Comparison of ENCODE assay signal across 10 mouse cellular contexts in the genomic region with DNA sequence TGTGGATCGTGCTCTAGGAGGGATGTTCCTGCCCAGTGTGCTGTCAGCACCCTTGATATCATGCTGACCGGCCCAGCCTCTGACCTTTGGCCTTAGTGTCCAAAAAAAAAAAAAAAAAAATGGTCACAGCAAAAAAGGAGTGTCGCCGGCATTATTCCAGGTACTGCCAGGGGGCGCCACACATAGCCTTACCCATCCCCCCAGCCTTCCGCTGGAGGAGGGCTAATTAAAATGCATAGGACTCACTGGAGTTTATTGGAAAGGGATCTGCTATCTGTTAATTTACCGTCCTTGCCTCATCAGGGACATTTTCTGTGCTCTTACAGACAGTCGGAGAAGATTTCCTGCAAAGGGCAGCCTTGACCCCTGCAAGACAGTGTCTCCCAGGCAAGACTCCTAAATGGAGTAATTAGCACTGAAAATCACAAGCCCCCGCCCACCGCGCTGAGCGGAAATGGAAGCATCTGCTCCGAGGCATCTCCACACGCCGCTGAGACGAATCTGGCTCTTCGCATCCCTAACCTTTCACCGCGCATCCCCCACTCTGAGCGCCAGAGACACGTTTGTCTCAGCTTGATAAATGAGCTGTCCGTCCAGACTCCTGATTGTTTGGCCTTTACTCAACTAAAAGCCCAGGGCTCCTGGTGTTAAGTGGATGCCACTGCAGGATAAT. TPM values are rescaled to one million over a fixed set of nuclear protein-coding genes. Genes with fewer than 3 reads are reported as not detected.
DNase-seq lines count a peak whose midpoint lies in the region; ATAC-seq and TF ChIP-seq lines count a peak whose summit lies in the region.
"Had no signal": no experiment of that assay in that cellular context is flagged by ENCODE, and none has a peak within 500 bp of the region (broad histone marks: within the 10 kb centered on the region; RNA-seq: fewer than 3 reads in every experiment).

No protein-coding gene starts in this region.

- H3K36me3 ChIP-seq in kidney, postnatal 0 days (ENCODE audit: insufficient read depth, low read length), result no peaks in the 10 kb centered on the region
- H3K36me3 ChIP-seq in kidney, adult 2 months (ENCODE audit: control insufficient read depth, insufficient read depth, low read length), result no peaks in the 10 kb centered on the region
- no peaks in the 10 kb centered on the region for H3K36me3 ChIP-seq in forebrain, embryonic 14.5 days (ENCODE audit: control insufficient read depth, insufficient read depth, low read length)
- H3K36me3 ChIP-seq in neural tube, embryonic 12.5 days, result no peaks in the 10 kb centered on the region

- no peak overlapping the region for H3K4me3 ChIP-seq in kidney, postnatal 0 days (replicated peaks; ENCODE audit: low read depth, low read length)
- H3K4me3 ChIP-seq in kidney, adult 2 months (ENCODE audit: insufficient read depth, low read depth, low read length), result no peak overlapping the region
- H3K4me3 ChIP-seq in forebrain, embryonic 14.5 days (ENCODE audit: low read depth, low read length), result no peak overlapping the region
- no peak overlapping the region for H3K4me3 ChIP-seq in neural tube, embryonic 12.5 days

- H3K9me3 ChIP-seq in kidney, postnatal 0 days (replicated peaks; ENCODE audit: low read length), result no peaks in the 10 kb centered on the region
- no peaks in the 10 kb centered on the region for H3K9me3 ChIP-seq in forebrain, embryonic 14.5 days (replicated peaks; ENCODE audit: control insufficient read depth, low read length)
- no peaks in the 10 kb centered on the region for H3K9me3 ChIP-seq in neural tube, embryonic 12.5 days

- H3K4me2 ChIP-seq in kidney, postnatal 0 days (ENCODE audit: low read length), result no peak overlapping the region
- peak overlapping the region; percentile 40 for H3K4me2 ChIP-seq in forebrain, embryonic 14.5 days (ENCODE audit: low read length)
- H3K4me2 ChIP-seq in neural tube, embryonic 12.5 days (replicated peaks), result peak overlapping the region; percentile 53

- 6% methylated on average over 22 of the region's 22 CpGs for WGBS in kidney, postnatal 0 days
- 5% methylated on average over 22 of the region's 22 CpGs for WGBS in kidney, adult 2 months
- WGBS in forebrain, embryonic 14.5 days, result 9% methylated on average over 22 of the region's 22 CpGs
- 7% methylated on average over 22 of the region's 22 CpGs for WGBS in neural tube, embryonic 12.5 days

- TF ChIP-seq CTCF in kidney, postnatal 0 days (IDR thresholded peaks at IDR 0.05; ENCODE audit: low read depth), result peak; percentile 19; the same call in 1 of the 2 replicates
- no peak for TF ChIP-seq CTCF in kidney, adult 2 months (conservative IDR thresholded peaks at IDR 0.05; ENCODE audit: insufficient read depth, insufficient read length, low read depth, low read length)

- no peaks in the 10 kb centered on the region for H3K4me1 ChIP-seq in kidney, postnatal 0 days (replicated peaks; ENCODE audit: insufficient read depth, low read length)
- H3K4me1 ChIP-seq in kidney, adult 2 months (ENCODE audit: control insufficient read depth, insufficient read depth, low read length), result no peaks in the 10 kb centered on the region
- peaks cover 3% of the 10 kb centered on the region; the same call in 1 of the 2 replicates for H3K4me1 ChIP-seq in forebrain, embryonic 14.5 days (ENCODE audit: control insufficient read depth, insufficient read depth, low read length)
- peaks cover 13% of the 10 kb centered on the region; the same call in 1 of the 2 replicates for H3K4me1 ChIP-seq in neural tube, embryonic 12.5 days

- no peak for ATAC-seq in kidney, postnatal 0 days (replicated peaks; ENCODE audit: low FRiP score, low read depth)
- peak; percentile 42; the same call in 1 of the 2 replicates for ATAC-seq in forebrain, embryonic 14.5 days
- ATAC-seq in neural tube, embryonic 12.5 days (ENCODE audit: low FRiP score, low read depth), result peak; percentile 50; the same call in 1 of the 2 replicates
- no peak for ATAC-seq in megakaryocyte, adult 5-6 weeks (ENCODE audit: poor library complexity, severe bottlenecking)
- ATAC-seq: Patski had no signal

- TF ChIP-seq POLR2A in kidney, adult 2 months (IDR thresholded peaks at IDR 0.05; ENCODE audit: low read depth, low read length), result no peak

- no peaks in the 10 kb centered on the region for H3K27me3 ChIP-seq in kidney, postnatal 0 days (ENCODE audit: insufficient read depth, low read length)
- no peaks in the 10 kb centered on the region for H3K27me3 ChIP-seq in kidney, adult 2 months (replicated peaks; ENCODE audit: control insufficient read depth, insufficient read depth, low read length)
- no peaks in the 10 kb centered on the region for H3K27me3 ChIP-seq in forebrain, embryonic 14.5 days (replicated peaks; ENCODE audit: control insufficient read depth, insufficient read depth, low read length)
- H3K27me3 ChIP-seq in neural tube, embryonic 12.5 days (replicated peaks), result no peaks in the 10 kb centered on the region

- no peak for DNase-seq in kidney, postnatal 0 days (ENCODE audit: low spot score)
- DNase-seq in kidney, adult 2 months, result no peak
- DNase-seq in cerebellum, adult 18-20 months, result peak; percentile 44 to 65
- DNase-seq in forebrain, embryonic 14.5 days (ENCODE audit: low spot score), result peak; percentile 59
- no peak for DNase-seq in frontal cortex, postnatal 36 days (ENCODE audit: low spot score in 2 of 2)
- no peak for DNase-seq in ovary, postnatal 36 days (ENCODE audit: low spot score)

- H3K27ac ChIP-seq in kidney, postnatal 0 days, result no peak overlapping the region
- no peak overlapping the region for H3K27ac ChIP-seq in kidney, adult 2 months (ENCODE audit: insufficient read depth, low read depth, low read length)
- H3K27ac ChIP-seq in forebrain, embryonic 14.5 days (ENCODE audit: low read depth, low read length), result no peak overlapping the region
- no peak overlapping the region for H3K27ac ChIP-seq in neural tube, embryonic 12.5 days

- no peak overlapping the region for H3K9ac ChIP-seq in kidney, postnatal 0 days (ENCODE audit: low read depth, low read length)
- H3K9ac ChIP-seq in forebrain, embryonic 14.5 days (ENCODE audit: low read length), result no peak overlapping the region; the same call in 1 of the 2 replicates
- H3K9ac ChIP-seq in neural tube, embryonic 12.5 days, result peak overlapping the region; percentile 5; the same call in 1 of the 2 replicates

RNA-seq across cellular contexts. Expression of a gene that starts 38.9 kb away (rescaled TPM):
- not detected in 2 replicates for polyA plus RNA-seq in kidney, postnatal 0 days (2015; fragmentation: Nextera tagmentation; extraction: Ambion mirVana)
- polyA plus RNA-seq in kidney, adult 2 months (2012; rRNA removed), result not detected in 2 replicates
- polyA plus RNA-seq in forebrain, embryonic 14.5 days (2014; fragmentation: Nextera tagmentation; extraction: Ambion mirVana), result not detected in 2 replicates
- polyA plus RNA-seq in neural tube, embryonic 12.5 days (2016; fragmentation: Nextera tagmentation; extraction: Ambion mirVana), result not detected in 2 replicates
- not detected in 2 replicates for total RNA-seq in megakaryocyte, adult 5-6 weeks (2015)
- not detected in 2 replicates for total RNA-seq in megakaryocyte, adult 5-6 weeks (2017)
- polyA plus RNA-seq: frontal cortex, adult 2 months; Patski had no signal

Comparison
In these comparisons a context has a peak if more than half of its experiments do, and no peak if none do; other contexts are left out.
1. ATAC-seq: peak in forebrain, embryonic 14.5 days (single experiment) and neural tube, embryonic 12.5 days (single experiment); none in kidney, postnatal 0 days (single experiment) and megakaryocyte, adult 5-6 weeks (single experiment).
2. DNase-seq: peak in cerebellum, adult 18-20 months (2 of 2) and forebrain, embryonic 14.5 days (single experiment); none in kidney, postnatal 0 days (single experiment), kidney, adult 2 months (single experiment), frontal cortex, postnatal 36 days (0 of 2) and ovary, postnatal 36 days (single experiment).